Mouse (Mus musculus) hindbrain, embryonic 10.5 days (tissue): Measurements from ENCODE around the gene Morn3. TPM values are rescaled to one million over a fixed set of nuclear protein-coding genes. Genes with fewer than 3 reads are reported as not detected.

Source experiments
- DNase-seq: peaks from one replicate; pipeline ENCODE4 v3.0.0-alpha.2; 2017; ENCODE audit warnings: low spot score
- H3K27ac ChIP-seq: fragments of 300-500 bp; sonication (generic); 2 replicates; pipeline ENCODE4 v1.5.1; 2016; ENCODE audit warnings: mild to moderate bottlenecking, moderate library complexity
- H3K27me3 ChIP-seq: fragments of 300-500 bp; sonication (generic); 2 replicates; pipeline ENCODE4 v1.6.1; 2016; ENCODE audit warnings: mild to moderate bottlenecking; ENCODE audit not compliant: poor library complexity, insufficient read depth, severe bottlenecking
- H3K36me3 ChIP-seq: fragments of 300-500 bp; sonication (generic); 2 replicates; pipeline ENCODE4 v1.6.1; 2016; ENCODE audit warnings: mild to moderate bottlenecking, moderate library complexity
- H3K4me1 ChIP-seq: fragments of 300-500 bp; sonication (generic); replicated peaks from 2 replicates; pipeline ENCODE4 v1.6.1; 2016; ENCODE audit warnings: mild to moderate bottlenecking
- H3K4me3 ChIP-seq: fragments of 300-500 bp; sonication (generic); 2 replicates; pipeline ENCODE4 v1.5.1; 2016; ENCODE audit warnings: mild to moderate bottlenecking, moderate library complexity
- H3K9me3 ChIP-seq: fragments of 300-500 bp; sonication (generic); 2 replicates; pipeline ENCODE4 v1.6.1; 2016; ENCODE audit warnings: mild to moderate bottlenecking, moderate library complexity
- WGBS: fragments of 180-500 bp; shearing (Covaris S2); methylation state at CpG from one replicate; pipeline ENCODE4 v1.1.7; 2016; 5-methylcytosine and 5-hydroxymethylcytosine counted together
- polyA plus RNA-seq: library from polyadenylated mRNA; unstranded; fragments of >200 nt; fragmentation: Nextera tagmentation; extraction: Ambion mirVana; gene quantifications from 2 replicates; pipeline ENCODE4 v1.2.1, GENCODE M21; 2016

Gene Morn3
- polyA plus RNA-seq, 1 experiment from 2014 or later: 2.4 TPM

GRCm38 (mm10) chr5:123014753-123015701 lies 31.8 kb downstream of the Morn3 start, which contains the start of gene Orai1:
Gene Orai1 (plus strand): TSS chr5:123015074.
- Histone ChIP-seq H3K27me3 (peaks cover 3% of the 10 kb centered on the region; the same call in 1 of the 2 replicates), H3K27ac (peak within 1 kb of the TSS; percentile 93), H3K4me3 (peak within 1 kb of the TSS; percentile 78), H3K9me3 (no peaks in the 10 kb centered on the region), H3K4me1 (peaks cover 58% of the 10 kb centered on the region), H3K36me3 (0 out of 2 replicates have a peak, but pooled peaks cover 8% of the 10 kb centered on the region)
- under 1% methylated on average over 106 of the region's 106 CpGs for WGBS
- peak; percentile 98 for DNase-seq

GRCm38 (mm10) chr5:123013599-123014315 lies 33.1 kb downstream of the Morn3 start:
- peaks cover 46% of the 10 kb centered on the region for H3K4me1 ChIP-seq
- DNase-seq: peak; percentile 66
- peaks cover 3% of the 10 kb centered on the region; the same call in 1 of the 2 replicates for H3K27me3 ChIP-seq
- H3K4me3 ChIP-seq: no peak overlapping the region
- H3K9me3 ChIP-seq: no peaks in the 10 kb centered on the region
- WGBS: 66% methylated on average over 9 of the region's 9 CpGs
- H3K27ac ChIP-seq: 0 out of 2 replicates have a peak overlapping the region, but pooled peaks have one; percentile 8
- H3K36me3 ChIP-seq: 0 out of 2 replicates have a peak, but pooled peaks cover 8% of the 10 kb centered on the region

GRCm38 (mm10) chr5:123011705-123012104 lies 35.1 kb downstream of the Morn3 start:
- Histone ChIP-seq H3K27me3 (peaks cover 3% of the 10 kb centered on the region; the same call in 1 of the 2 replicates), H3K36me3 (no peaks in the 10 kb centered on the region), H3K9me3 (no peaks in the 10 kb centered on the region), H3K27ac (no peak overlapping the region), H3K4me3 (no peak overlapping the region), H3K4me1 (peaks cover 27% of the 10 kb centered on the region)
- no peak for DNase-seq
- 93% methylated on average over 9 of the region's 9 CpGs for WGBS

- no peaks in the 10 kb centered on the region for H3K36me3 ChIP-seq
- no peak for DNase-seq
- 89% methylated on average over 6 of the region's 6 CpGs for WGBS
- no peaks in the 10 kb centered on the region for H3K27me3 ChIP-seq
- no peak overlapping the region for H3K27ac ChIP-seq
- no peak overlapping the region for H3K4me3 ChIP-seq
- no peaks in the 10 kb centered on the region for H3K9me3 ChIP-seq
- H3K4me1 ChIP-seq: peaks cover 26% of the 10 kb centered on the region
These were observed 36.0 kb downstream of the Morn3 start for GRCm38 (mm10) chr5:123010806-123011205.

- no peaks in the 10 kb centered on the region for H3K36me3 ChIP-seq
- WGBS: 88% methylated on average over 11 of the region's 11 CpGs
- no peak overlapping the region for H3K27ac ChIP-seq
- no peak overlapping the region for H3K4me3 ChIP-seq
- no peaks in the 10 kb centered on the region for H3K9me3 ChIP-seq
- no peak for DNase-seq
- H3K27me3 ChIP-seq: no peaks in the 10 kb centered on the region
- H3K4me1 ChIP-seq: peaks cover 24% of the 10 kb centered on the region
These were observed 36.9 kb downstream of the Morn3 start for GRCm38 (mm10) chr5:123009873-123010272.

GRCm38 (mm10) chr5:123008877-123009493 lies 37.8 kb downstream of the Morn3 start:
- WGBS: 89% methylated on average over 7 of the region's 7 CpGs
- Histone ChIP-seq H3K27ac (no peak overlapping the region), H3K36me3 (no peaks in the 10 kb centered on the region), H3K9me3 (no peaks in the 10 kb centered on the region), H3K27me3 (no peaks in the 10 kb centered on the region), H3K4me1 (peaks cover 16% of the 10 kb centered on the region), H3K4me3 (no peak overlapping the region)
- no peak for DNase-seq

- H3K27me3 ChIP-seq: no peaks in the 10 kb centered on the region
- peak overlapping the region; percentile 50 for H3K27ac ChIP-seq
- H3K4me1 ChIP-seq: peaks cover 19% of the 10 kb centered on the region
- WGBS: 63% methylated on average over 19 of the region's 19 CpGs
- H3K36me3 ChIP-seq: no peaks in the 10 kb centered on the region
- no peak for DNase-seq
- H3K9me3 ChIP-seq: no peaks in the 10 kb centered on the region
- no peak overlapping the region for H3K4me3 ChIP-seq
These were observed 40.9 kb downstream of the Morn3 start for GRCm38 (mm10) chr5:123005716-123006592.

GRCm38 (mm10) chr5:123000901-123001300 lies 45.9 kb downstream of the Morn3 start:
- Histone ChIP-seq H3K4me3 (no peak overlapping the region), H3K36me3 (peaks cover 16% of the 10 kb centered on the region), H3K27me3 (no peaks in the 10 kb centered on the region), H3K9me3 (no peaks in the 10 kb centered on the region), H3K27ac (no peak overlapping the region), H3K4me1 (peaks cover 23% of the 10 kb centered on the region)
- WGBS: 76% methylated on average over 1 of the region's 1 CpGs
- no peak for DNase-seq

GRCm38 (mm10) chr5:122997205-122998204 lies 49.3 kb downstream of the Morn3 start:
- Histone ChIP-seq H3K27ac (no peak overlapping the region), H3K4me1 (peaks cover 44% of the 10 kb centered on the region), H3K9me3 (no peaks in the 10 kb centered on the region), H3K36me3 (peaks cover 16% of the 10 kb centered on the region), H3K4me3 (no peak overlapping the region), H3K27me3 (no peaks in the 10 kb centered on the region)
- WGBS: 90% methylated on average over 18 of the region's 18 CpGs
- no peak for DNase-seq

- no peaks in the 10 kb centered on the region for H3K27me3 ChIP-seq
- H3K27ac ChIP-seq: peak overlapping the region; percentile 81
- DNase-seq: no peak
- H3K4me3 ChIP-seq: peak overlapping the region; percentile 36
- peaks cover 16% of the 10 kb centered on the region for H3K36me3 ChIP-seq
- 0% methylated on average over 1 of the region's 1 CpGs for WGBS
- H3K9me3 ChIP-seq: no peaks in the 10 kb centered on the region
- H3K4me1 ChIP-seq: peaks cover 69% of the 10 kb centered on the region
These were observed 51.9 kb downstream of the Morn3 start for GRCm38 (mm10) chr5:122994910-122995309.

- peaks cover 16% of the 10 kb centered on the region for H3K36me3 ChIP-seq
- H3K27ac ChIP-seq: peak overlapping the region; percentile 81
- H3K4me1 ChIP-seq: peaks cover 74% of the 10 kb centered on the region
- WGBS: 10% methylated on average over 5 of the region's 5 CpGs
- no peaks in the 10 kb centered on the region for H3K27me3 ChIP-seq
- H3K4me3 ChIP-seq: peak overlapping the region; percentile 36
- no peaks in the 10 kb centered on the region for H3K9me3 ChIP-seq
- DNase-seq: peak; percentile 92
These were observed 52.4 kb downstream of the Morn3 start for GRCm38 (mm10) chr5:122994303-122994846.
